Mouse (Mus musculus): ENCODE measurements around the gene Nme7. TPM values are rescaled to one million over a fixed set of nuclear protein-coding genes. Genes with fewer than 3 reads are reported as not detected.

The Nme7 gene
- polyA plus RNA-seq, 1 experiment from 2014 or later = 51.6 TPM

DNA sequence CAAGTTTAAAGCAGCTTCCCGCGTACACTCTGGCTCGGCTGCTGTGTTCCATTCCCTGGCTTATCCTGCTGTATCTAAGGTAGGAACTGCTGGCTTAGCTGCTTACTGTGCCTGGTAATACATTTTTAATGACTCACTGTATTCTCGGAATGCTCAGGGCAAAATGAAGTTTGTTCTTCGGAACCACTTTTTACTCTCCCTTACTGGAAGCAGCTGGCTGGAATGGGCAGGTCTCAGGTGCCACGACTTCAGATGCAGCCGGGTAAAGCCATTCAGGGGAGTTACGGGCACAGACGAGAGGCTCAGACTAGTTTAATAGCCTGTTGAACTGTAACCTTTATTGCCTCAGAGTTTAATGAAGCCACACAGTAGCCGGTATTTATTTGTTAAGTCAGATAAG lies 17.5 kb downstream of the Nme7 start:
- Histone ChIP-seq H3K4me1 (ENCODE audit: control insufficient read depth, insufficient read depth, low read length) (no peaks in the 10 kb centered on the region), H3K4me3 (ENCODE audit: low read depth, low read length) (no peak overlapping the region), H3K27ac (replicated peaks; ENCODE audit: low read depth, low read length) (no peak overlapping the region), H3K27me3 (ENCODE audit: control insufficient read depth, insufficient read depth, low read length) (no peaks in the 10 kb centered on the region), H3K9ac (replicated peaks; ENCODE audit: low read length) (no peak overlapping the region), H3K9me3 (replicated peaks; ENCODE audit: control insufficient read depth, low read length) (no peaks in the 10 kb centered on the region), H3K4me2 (ENCODE audit: low read depth, low read length) (no peak overlapping the region), H3K36me3 (replicated peaks; ENCODE audit: control insufficient read depth, insufficient read depth, low read depth, low read length) (no peaks in the 10 kb centered on the region)
- ATAC-seq (replicated peaks; ENCODE audit: insufficient number of reproducible peaks, low FRiP score, low TSS enrichment, low read depth) = no peak
- 87% methylated on average over 10 of the region's 10 CpGs for WGBS
- no peak for DNase-seq (ENCODE audit: low spot score)

- H3K4me1 ChIP-seq (ENCODE audit: control insufficient read depth, insufficient read depth, low read length) = no peaks in the 10 kb centered on the region
- no peaks in the 10 kb centered on the region for H3K36me3 ChIP-seq (replicated peaks; ENCODE audit: control insufficient read depth, insufficient read depth, low read depth, low read length)
- no peak overlapping the region for H3K4me2 ChIP-seq (ENCODE audit: low read depth, low read length)
- no peak overlapping the region for H3K9ac ChIP-seq (replicated peaks; ENCODE audit: low read length)
- H3K27me3 ChIP-seq (ENCODE audit: control insufficient read depth, insufficient read depth, low read length) = no peaks in the 10 kb centered on the region
- no peaks in the 10 kb centered on the region for H3K9me3 ChIP-seq (replicated peaks; ENCODE audit: control insufficient read depth, low read length)
- H3K27ac ChIP-seq (replicated peaks; ENCODE audit: low read depth, low read length) = no peak overlapping the region
- ATAC-seq (replicated peaks; ENCODE audit: insufficient number of reproducible peaks, low FRiP score, low TSS enrichment, low read depth) = no peak
- H3K4me3 ChIP-seq (ENCODE audit: low read depth, low read length) = no peak overlapping the region
- no peak for DNase-seq (ENCODE audit: low spot score)
- WGBS = 79% methylated on average over 8 of the region's 8 CpGs
Observed at GRCm38 (mm10) chr1:164322987-164323650, 19.2 kb downstream of the Nme7 start.

DNA sequence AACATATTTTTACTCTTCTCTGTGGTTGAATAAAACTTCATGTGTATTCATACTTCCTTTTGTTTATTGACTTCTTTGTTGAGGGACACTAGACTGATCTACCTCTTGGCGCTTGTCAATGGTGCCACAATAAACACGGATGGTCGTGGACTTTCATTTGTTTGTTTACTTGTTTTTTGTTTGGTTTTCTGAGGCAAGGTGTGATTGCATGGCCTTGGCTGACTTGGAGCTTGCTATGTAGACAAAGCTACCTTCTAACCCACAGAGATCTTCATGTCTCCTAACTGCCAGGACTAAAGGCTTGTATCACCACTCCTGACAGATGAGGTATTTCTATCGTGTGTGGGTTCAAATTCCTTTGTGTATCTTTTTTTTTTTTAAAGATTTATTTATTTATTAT lies 20.3 kb downstream of the Nme7 start:
- Histone ChIP-seq H3K4me1 (ENCODE audit: control insufficient read depth, insufficient read depth, low read length) (no peaks in the 10 kb centered on the region), H3K27ac (replicated peaks; ENCODE audit: low read depth, low read length) (no peak overlapping the region), H3K9ac (replicated peaks; ENCODE audit: low read length) (no peak overlapping the region), H3K36me3 (replicated peaks; ENCODE audit: control insufficient read depth, insufficient read depth, low read depth, low read length) (no peaks in the 10 kb centered on the region), H3K4me3 (ENCODE audit: low read depth, low read length) (no peak overlapping the region), H3K4me2 (ENCODE audit: low read depth, low read length) (no peak overlapping the region), H3K9me3 (replicated peaks; ENCODE audit: control insufficient read depth, low read length) (no peaks in the 10 kb centered on the region), H3K27me3 (ENCODE audit: control insufficient read depth, insufficient read depth, low read length) (no peaks in the 10 kb centered on the region)
- DNase-seq (ENCODE audit: low spot score) (no peak), ATAC-seq (replicated peaks; ENCODE audit: insufficient number of reproducible peaks, low FRiP score, low TSS enrichment, low read depth) (no peak)
- WGBS = 92% methylated on average over 4 of the region's 4 CpGs

DNA sequence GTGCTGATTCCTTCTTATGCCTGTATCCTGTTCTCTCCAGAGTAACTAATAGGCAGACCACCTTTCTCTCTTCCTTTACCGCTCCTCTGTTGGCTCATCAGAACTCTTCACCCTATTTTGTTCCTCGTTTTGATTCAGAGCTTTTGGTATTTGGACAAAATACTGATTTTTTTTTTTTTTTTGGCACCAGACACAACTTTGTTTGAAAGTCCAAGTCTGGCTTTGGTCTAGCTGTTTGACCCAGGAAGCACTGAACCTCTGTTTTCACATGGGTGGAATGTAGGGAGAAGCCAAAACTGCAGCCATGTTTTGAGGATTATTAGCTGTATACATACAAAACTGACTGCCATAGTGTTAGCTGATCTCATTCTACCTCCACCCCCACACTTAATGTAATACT lies 21.0 kb downstream of the Nme7 start:
- Histone ChIP-seq H3K4me1 (ENCODE audit: control insufficient read depth, insufficient read depth, low read length) (no peaks in the 10 kb centered on the region), H3K36me3 (replicated peaks; ENCODE audit: control insufficient read depth, insufficient read depth, low read depth, low read length) (no peaks in the 10 kb centered on the region), H3K4me3 (ENCODE audit: low read depth, low read length) (no peak overlapping the region), H3K27ac (replicated peaks; ENCODE audit: low read depth, low read length) (no peak overlapping the region), H3K9ac (replicated peaks; ENCODE audit: low read length) (no peak overlapping the region), H3K27me3 (ENCODE audit: control insufficient read depth, insufficient read depth, low read length) (no peaks in the 10 kb centered on the region), H3K4me2 (ENCODE audit: low read depth, low read length) (no peak overlapping the region), H3K9me3 (replicated peaks; ENCODE audit: control insufficient read depth, low read length) (no peaks in the 10 kb centered on the region)
- 92% methylated on average over 2 of the region's 2 CpGs for WGBS
- DNase-seq (ENCODE audit: low spot score) (no peak), ATAC-seq (replicated peaks; ENCODE audit: insufficient number of reproducible peaks, low FRiP score, low TSS enrichment, low read depth) (no peak)

- DNase-seq (ENCODE audit: low spot score) = no peak
- no peaks in the 10 kb centered on the region for H3K36me3 ChIP-seq (replicated peaks; ENCODE audit: control insufficient read depth, insufficient read depth, low read depth, low read length)
- no peak for ATAC-seq (replicated peaks; ENCODE audit: insufficient number of reproducible peaks, low FRiP score, low TSS enrichment, low read depth)
- H3K27ac ChIP-seq (replicated peaks; ENCODE audit: low read depth, low read length) = no peak overlapping the region
- H3K27me3 ChIP-seq (ENCODE audit: control insufficient read depth, insufficient read depth, low read length) = no peaks in the 10 kb centered on the region
- no peaks in the 10 kb centered on the region for H3K9me3 ChIP-seq (replicated peaks; ENCODE audit: control insufficient read depth, low read length)
- no peak overlapping the region for H3K9ac ChIP-seq (replicated peaks; ENCODE audit: low read length)
- no peak overlapping the region for H3K4me3 ChIP-seq (ENCODE audit: low read depth, low read length)
- no peak overlapping the region for H3K4me2 ChIP-seq (ENCODE audit: low read depth, low read length)
- 68% methylated on average over 6 of the region's 6 CpGs for WGBS
- H3K4me1 ChIP-seq (ENCODE audit: control insufficient read depth, insufficient read depth, low read length) = no peaks in the 10 kb centered on the region
Observed at GRCm38 (mm10) chr1:164326600-164327155, 22.8 kb downstream of the Nme7 start.

DNA sequence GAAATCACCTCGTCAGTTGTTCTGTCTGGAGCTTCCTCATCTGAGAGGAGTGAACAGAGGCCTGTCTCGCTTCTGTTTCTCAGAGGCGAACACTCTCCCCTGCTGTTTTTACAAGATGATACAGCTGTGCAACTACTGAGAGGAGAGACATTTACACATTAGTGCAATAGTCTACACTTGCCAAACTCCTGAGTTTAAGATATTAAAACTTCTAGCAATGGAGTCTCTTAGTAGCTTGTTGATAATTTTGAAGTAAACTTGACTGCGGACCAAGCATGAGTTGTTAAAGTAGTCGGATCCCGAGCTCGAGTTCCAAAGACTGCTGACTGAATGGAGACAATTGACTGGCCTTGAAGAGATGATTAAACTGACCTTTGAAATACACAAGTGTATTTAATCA lies 23.8 kb downstream of the Nme7 start:
- Histone ChIP-seq H3K9me3 (replicated peaks; ENCODE audit: control insufficient read depth, low read length) (no peaks in the 10 kb centered on the region), H3K9ac (replicated peaks; ENCODE audit: low read length) (no peak overlapping the region), H3K4me2 (ENCODE audit: low read depth, low read length) (no peak overlapping the region), H3K4me1 (ENCODE audit: control insufficient read depth, insufficient read depth, low read length) (no peaks in the 10 kb centered on the region), H3K27ac (replicated peaks; ENCODE audit: low read depth, low read length) (no peak overlapping the region), H3K27me3 (ENCODE audit: control insufficient read depth, insufficient read depth, low read length) (no peaks in the 10 kb centered on the region), H3K4me3 (ENCODE audit: low read depth, low read length) (no peak overlapping the region), H3K36me3 (replicated peaks; ENCODE audit: control insufficient read depth, insufficient read depth, low read depth, low read length) (no peaks in the 10 kb centered on the region)
- ATAC-seq (replicated peaks; ENCODE audit: insufficient number of reproducible peaks, low FRiP score, low TSS enrichment, low read depth) (no peak), DNase-seq (ENCODE audit: low spot score) (no peak)
- WGBS = 83% methylated on average over 7 of the region's 7 CpGs

GRCm38 (mm10) chr1:164332559-164332958 lies 28.6 kb downstream of the Nme7 start:
- Histone ChIP-seq H3K4me2 (ENCODE audit: low read depth, low read length) (no peak overlapping the region), H3K4me3 (ENCODE audit: low read depth, low read length) (no peak overlapping the region), H3K9ac (replicated peaks; ENCODE audit: low read length) (no peak overlapping the region), H3K27ac (replicated peaks; ENCODE audit: low read depth, low read length) (no peak overlapping the region), H3K36me3 (replicated peaks; ENCODE audit: control insufficient read depth, insufficient read depth, low read depth, low read length) (no peaks in the 10 kb centered on the region; the same call in 1 of the 2 replicates), H3K9me3 (replicated peaks; ENCODE audit: control insufficient read depth, low read length) (no peaks in the 10 kb centered on the region), H3K4me1 (ENCODE audit: control insufficient read depth, insufficient read depth, low read length) (no peaks in the 10 kb centered on the region), H3K27me3 (ENCODE audit: control insufficient read depth, insufficient read depth, low read length) (no peaks in the 10 kb centered on the region)
- no peak for ATAC-seq (replicated peaks; ENCODE audit: insufficient number of reproducible peaks, low FRiP score, low TSS enrichment, low read depth)
- 83% methylated on average over 11 of the region's 11 CpGs for WGBS
- no peak for DNase-seq (ENCODE audit: low spot score)

DNA sequence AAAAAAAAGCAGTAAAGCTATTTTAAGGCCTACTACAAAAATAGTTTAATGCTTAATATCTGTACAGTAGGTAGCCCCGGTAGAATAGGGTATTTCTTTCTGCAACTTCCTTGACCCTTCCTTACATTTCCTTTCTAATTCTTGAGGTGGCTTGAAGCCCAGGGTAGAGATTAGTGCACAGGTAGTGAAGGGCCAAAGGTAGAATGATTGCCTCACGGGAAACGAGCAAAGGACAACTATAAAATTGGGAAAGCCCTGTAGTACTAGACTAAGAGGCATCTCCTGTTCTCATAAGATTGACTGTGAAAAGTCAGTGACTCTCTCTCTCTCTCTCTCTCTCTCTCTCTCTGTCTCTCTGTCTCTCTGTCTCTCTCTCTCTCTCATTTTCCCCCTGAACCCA lies 31.5 kb downstream of the Nme7 start:
- H3K27ac ChIP-seq (replicated peaks; ENCODE audit: low read depth, low read length) = no peak overlapping the region
- no peaks in the 10 kb centered on the region for H3K9me3 ChIP-seq (replicated peaks; ENCODE audit: control insufficient read depth, low read length)
- WGBS = 92% methylated on average over 3 of the region's 3 CpGs
- ATAC-seq (replicated peaks; ENCODE audit: insufficient number of reproducible peaks, low FRiP score, low TSS enrichment, low read depth) (no peak), DNase-seq (ENCODE audit: low spot score) (no peak)
- no peak overlapping the region for H3K4me3 ChIP-seq (ENCODE audit: low read depth, low read length)
- H3K36me3 ChIP-seq (replicated peaks; ENCODE audit: control insufficient read depth, insufficient read depth, low read depth, low read length) = no peaks in the 10 kb centered on the region; the same call in 1 of the 2 replicates
- no peaks in the 10 kb centered on the region for H3K4me1 ChIP-seq (ENCODE audit: control insufficient read depth, insufficient read depth, low read length)
- H3K4me2 ChIP-seq (ENCODE audit: low read depth, low read length) = no peak overlapping the region
- no peaks in the 10 kb centered on the region for H3K27me3 ChIP-seq (ENCODE audit: control insufficient read depth, insufficient read depth, low read length)
- H3K9ac ChIP-seq (replicated peaks; ENCODE audit: low read length) = no peak overlapping the region

Measured in embryonic facial prominence, embryonic 11.5 days (tissue).